Mouse (Mus musculus) liver, embryonic 15.5 days (tissue): ENCODE results near the gene Olfr479. TPM values are rescaled to one million over a fixed set of nuclear protein-coding genes. Genes with fewer than 3 reads are reported as not detected.
"Not testable (repeated sequence)": the region's sequence is repeated elsewhere in the genome, so short reads cannot be mapped to it uniquely, and the experiment has no call there.

Experiments used
- ATAC-seq: fragments of 200-750 bp; cut with Nextera tagmentation; 2 replicates; pipeline ENCODE4 v1.8.0; 2017; ENCODE audit warnings: moderate number of reproducible peaks, mild to moderate bottlenecking, moderate library complexity; ENCODE audit not compliant: insufficient read depth
- H3K27ac ChIP-seq: fragments of 300-500 bp; sonication (generic); replicated peaks from 2 replicates; pipeline ENCODE4 v1.5.1; 2015; ENCODE audit warnings: mild to moderate bottlenecking, inconsistent platforms
- H3K27me3 ChIP-seq: fragments of 300-500 bp; sonication (generic); 2 replicates; pipeline ENCODE4 v1.6.1; 2015; ENCODE audit warnings: mild to moderate bottlenecking, inconsistent platforms
- H3K36me3 ChIP-seq: fragments of 300-500 bp; sonication (generic); replicated peaks from 2 replicates; pipeline ENCODE4 v1.6.1; 2015; ENCODE audit warnings: moderate library complexity, mild to moderate bottlenecking, inconsistent platforms
- H3K4me1 ChIP-seq: fragments of 300-500 bp; sonication (generic); replicated peaks from 2 replicates; pipeline ENCODE4 v1.6.1; 2015; ENCODE audit warnings: inconsistent platforms
- H3K4me2 ChIP-seq: fragments of 300-500 bp; sonication (generic); 2 replicates; pipeline ENCODE4 v1.6.1; 2015; ENCODE audit warnings: moderate library complexity, mild to moderate bottlenecking, inconsistent platforms
- H3K4me3 ChIP-seq: fragments of 300-500 bp; sonication (generic); replicated peaks from 2 replicates; pipeline ENCODE4 v1.5.1; 2015; ENCODE audit warnings: mild to moderate bottlenecking, inconsistent platforms
- H3K9ac ChIP-seq: fragments of 300-500 bp; sonication (generic); 2 replicates; pipeline ENCODE4 v1.6.1; 2015; ENCODE audit warnings: moderate library complexity, mild to moderate bottlenecking, inconsistent platforms
- H3K9me3 ChIP-seq: fragments of 300-500 bp; sonication (generic); replicated peaks from 2 replicates; pipeline ENCODE4 v1.6.1; 2016; ENCODE audit warnings: inconsistent platforms
- WGBS: fragments of 180-500 bp; shearing (Covaris S2); methylation state at CpG from one replicate; pipeline ENCODE4 v1.1.7; 2015; ENCODE audit warnings: mixed read lengths; ENCODE audit not compliant: insufficient replicate concordance; 5-methylcytosine and 5-hydroxymethylcytosine counted together
- polyA plus RNA-seq: library from polyadenylated mRNA; unstranded; fragments of >200 nt; fragmentation: Nextera tagmentation; extraction: Ambion mirVana; gene quantifications from 2 replicates; pipeline ENCODE4 v1.2.1, GENCODE M21; 2015

The Olfr479 gene
- polyA plus RNA-seq: not detected in 2 replicates

GRCm38 (mm10) chr7:108050393-108050792 is at the start of gene Olfr479:
Gene Olfr479, plus strand, starts transcription at chr7:108050693.
- 57% methylated on average over 2 of the region's 2 CpGs for WGBS
- H3K9me3 ChIP-seq: no peaks in the 10 kb centered on the region
- no peak for ATAC-seq
- H3K36me3 ChIP-seq: no peaks in the 10 kb centered on the region
- no peak within 1 kb of the TSS for H3K27ac ChIP-seq
- H3K4me3 ChIP-seq: no peak within 1 kb of the TSS
- no peaks in the 10 kb centered on the region for H3K27me3 ChIP-seq
- no peaks in the 10 kb centered on the region for H3K4me1 ChIP-seq
- H3K4me2 ChIP-seq: no peak within 1 kb of the TSS
- no peak within 1 kb of the TSS for H3K9ac ChIP-seq

GRCm38 (mm10) chr7:108014256-108014655 is 36.2 kb upstream of the Olfr479 start:
- H3K4me2 ChIP-seq, H3K27me3 ChIP-seq, ATAC-seq, H3K9me3 ChIP-seq, H3K36me3 ChIP-seq, H3K9ac ChIP-seq, H3K4me1 ChIP-seq, H3K27ac ChIP-seq, H3K4me3 ChIP-seq: not testable (repeated sequence)

GRCm38 (mm10) chr7:108033889-108034288 is 16.6 kb upstream of the Olfr479 start, which contains the start of gene Olfr478:
Gene Olfr478, minus strand, starts transcription at chr7:108033989.
- Histone ChIP-seq H3K9me3 (no peaks in the 10 kb centered on the region), H3K27ac (no peak within 1 kb of the TSS), H3K9ac (no peak within 1 kb of the TSS), H3K36me3 (no peaks in the 10 kb centered on the region), H3K4me2 (no peak within 1 kb of the TSS), H3K4me1 (no peaks in the 10 kb centered on the region), H3K27me3 (no peaks in the 10 kb centered on the region), H3K4me3 (no peak within 1 kb of the TSS)
- no peak for ATAC-seq
- WGBS: 53% methylated on average over 3 of the region's 3 CpGs

- Histone ChIP-seq H3K27ac (no peak within 1 kb of the TSS), H3K36me3 (no peaks in the 10 kb centered on the region), H3K27me3 (no peaks in the 10 kb centered on the region), H3K4me1 (no peaks in the 10 kb centered on the region), H3K9ac (no peak within 1 kb of the TSS), H3K4me3 (no peak within 1 kb of the TSS), H3K9me3 (0 out of 2 replicates have a peak, but pooled peaks cover 3% of the 10 kb centered on the region), H3K4me2 (no peak within 1 kb of the TSS)
- 59% methylated on average over 1 of the region's 1 CpGs for WGBS
- no peak for ATAC-seq
Observed at GRCm38 (mm10) chr7:108067246-108067645, 16.8 kb downstream of the Olfr479 start, which contains the start of gene Olfr480. Gene Olfr480, minus strand, starts transcription at chr7:108067346.

- ATAC-seq: no peak
- Histone ChIP-seq H3K27me3 (no peaks in the 10 kb centered on the region), H3K4me3 (no peak within 1 kb of the TSS), H3K4me2 (no peak within 1 kb of the TSS), H3K9ac (no peak within 1 kb of the TSS), H3K36me3 (no peaks in the 10 kb centered on the region), H3K4me1 (no peaks in the 10 kb centered on the region), H3K27ac (no peak within 1 kb of the TSS), H3K9me3 (no peaks in the 10 kb centered on the region)
Observed at GRCm38 (mm10) chr7:108079555-108079954, 29.1 kb downstream of the Olfr479 start, which contains the start of gene Olfr481. Gene Olfr481, plus strand, starts transcription at chr7:108079855.

GRCm38 (mm10) chr7:108097486-108097885 is 47.0 kb downstream of the Olfr479 start, which contains the start of gene Olfr482:
Gene Olfr482, minus strand, starts transcription at chr7:108097586.
- H3K4me3 ChIP-seq: no peak within 1 kb of the TSS
- no peak within 1 kb of the TSS for H3K27ac ChIP-seq
- H3K27me3 ChIP-seq: no peaks in the 10 kb centered on the region
- H3K9ac ChIP-seq: no peak within 1 kb of the TSS
- H3K4me2 ChIP-seq: no peak within 1 kb of the TSS
- no peak for ATAC-seq
- 41% methylated on average over 1 of the region's 1 CpGs for WGBS
- no peaks in the 10 kb centered on the region for H3K4me1 ChIP-seq
- H3K9me3 ChIP-seq: no peaks in the 10 kb centered on the region
- no peaks in the 10 kb centered on the region for H3K36me3 ChIP-seq

GRCm38 (mm10) chr7:108100549-108100948 is 50.1 kb downstream of the Olfr479 start, which contains the start of gene Olfr483:
Gene Olfr483, plus strand, starts transcription at chr7:108100849.
- Histone ChIP-seq H3K9me3 (no peaks in the 10 kb centered on the region), H3K27ac (no peak within 1 kb of the TSS), H3K4me1 (no peaks in the 10 kb centered on the region), H3K27me3 (no peaks in the 10 kb centered on the region), H3K4me3 (no peak within 1 kb of the TSS), H3K36me3 (no peaks in the 10 kb centered on the region), H3K9ac (no peak within 1 kb of the TSS), H3K4me2 (no peak within 1 kb of the TSS)
- 65% methylated on average over 1 of the region's 1 CpGs for WGBS
- ATAC-seq: no peak

Other genes with a start within 250 kb of the Olfr479 start
- gene Ovch2, start 249.5 kb upstream of the Olfr479 start, polyA plus RNA-seq: not detected in 2 replicates
- gene Olfr467, start 238.4 kb upstream of the Olfr479 start, polyA plus RNA-seq: not detected in 2 replicates
- gene Olfr469, start 225.2 kb upstream of the Olfr479 start, polyA plus RNA-seq: not detected in 2 replicates
- gene Olfr470, start 203.2 kb upstream of the Olfr479 start, polyA plus RNA-seq: not detected in 2 replicates
- not detected in 2 replicates for gene Olfr472, start 152.8 kb upstream of the Olfr479 start, polyA plus RNA-seq
- gene Olfr473, start 120.2 kb upstream of the Olfr479 start, polyA plus RNA-seq: not detected in 2 replicates
- gene Olfr474, start 96.0 kb upstream of the Olfr479 start, polyA plus RNA-seq: not detected in 2 replicates
- not detected in 2 replicates for gene Olfr476, start 85.9 kb upstream of the Olfr479 start, polyA plus RNA-seq
- gene Olfr477, start 64.0 kb upstream of the Olfr479 start, polyA plus RNA-seq: not detected in 2 replicates
- gene Olfr478, start 16.7 kb upstream of the Olfr479 start, polyA plus RNA-seq: not detected in 2 replicates
- not detected in 2 replicates for gene Olfr480, start 16.7 kb downstream of the Olfr479 start, polyA plus RNA-seq
- not detected in 2 replicates for gene Olfr481, start 29.2 kb downstream of the Olfr479 start, polyA plus RNA-seq
- 0.09 TPM in 1 of 2 replicates, not detected in the other for gene Olfr482, start 46.9 kb downstream of the Olfr479 start, polyA plus RNA-seq
- gene Olfr483, start 50.2 kb downstream of the Olfr479 start, polyA plus RNA-seq: not detected in 2 replicates
- gene Olfr484, start 76.8 kb downstream of the Olfr479 start, polyA plus RNA-seq: not detected in 2 replicates
- gene Olfr485, start 109.2 kb downstream of the Olfr479 start, polyA plus RNA-seq: not detected in 2 replicates
- gene Olfr486, start 122.0 kb downstream of the Olfr479 start, polyA plus RNA-seq: not detected in 2 replicates
- gene Olfr487, start 163.9 kb downstream of the Olfr479 start, polyA plus RNA-seq: not detected in 2 replicates
- gene Olfr488, start 207.7 kb downstream of the Olfr479 start, polyA plus RNA-seq: not detected in 2 replicates
- gene Olfr490, start 238.2 kb downstream of the Olfr479 start, polyA plus RNA-seq: not detected in 2 replicates